Mouse (Mus musculus) layer of hippocampus, postnatal 36 days (tissue): Measurements from ENCODE around the gene Bicral. TPM values are rescaled to one million over a fixed set of nuclear protein-coding genes. Genes with fewer than 3 reads are reported as not detected.

Experiments
- DNase-seq, 2 experiments: peaks; one replicate each; pipeline ENCODE4 v3.0.0; 2022
- total RNA-seq, 2 experiments: library from RNA; stranded (reverse); gene quantifications; 2 replicates each; pipeline ENCODE4 v1.2.3; 2021

Bicral gene
- total RNA-seq, 2 experiments from 2014 or later: 48.2 to 62.2 TPM

GRCm38 (mm10) chr17:46750580-46750979, 107.7 kb downstream of the Bicral start:
- DNase-seq: no peak

- no peak for DNase-seq
Measured at GRCm38 (mm10) chr17:46749282-46749681, 109.0 kb downstream of the Bicral start.

Other genes with a start within 250 kb of the Bicral start
- gene Ptk7, start 229.0 kb downstream of the Bicral start, total RNA-seq: 1 to 10 TPM; 8.5 to 9.6 TPM
- 10 to 100 TPM; 19.0 to 19.7 TPM for gene Klc4, start 212.5 kb downstream of the Bicral start, total RNA-seq
- gene Mrpl2, start 212.3 kb downstream of the Bicral start, total RNA-seq: 10 to 100 TPM; 45.3 to 50.7 TPM
- gene Cul7, start 208.1 kb downstream of the Bicral start, total RNA-seq: 10 to 100 TPM; 18.4 to 20.0 TPM
- 10 to 100 TPM; 14.5 to 15.4 TPM for gene Rrp36, start 184.1 kb downstream of the Bicral start, total RNA-seq
- 100 to 1,000 TPM in 1 of 2 experiments, 10 to 100 TPM in 1; 97.6 to 100 TPM for gene Mea1, start 179.7 kb downstream of the Bicral start, total RNA-seq
- 100 to 1,000 TPM; 166 to 167 TPM for gene Klhdc3, start 177.6 kb downstream of the Bicral start, total RNA-seq
- gene Ppp2r5d, start 153.4 kb downstream of the Bicral start, total RNA-seq: 10 to 100 TPM; 86.5 to 91.9 TPM
- 10 to 100 TPM; 54.6 to 56.6 TPM for gene Pex6, start 147.0 kb downstream of the Bicral start, total RNA-seq
- gene Gnmt, start 129.3 kb downstream of the Bicral start, total RNA-seq: not detected
- gene Cnpy3, start 106.3 kb downstream of the Bicral start, total RNA-seq: 10 to 100 TPM; 64.0 to 68.6 TPM
- gene Ptcra, start 94.8 kb downstream of the Bicral start, total RNA-seq: under 1 TPM in 1 of 2 experiments, not detected in 1; 0.30 TPM
- 1 to 10 TPM; 6.6 to 9.4 TPM for gene 2310039H08Rik, start 85.8 kb downstream of the Bicral start, total RNA-seq
- gene Rpl7l1, start 75.8 kb downstream of the Bicral start, total RNA-seq: 10 to 100 TPM; 47.2 to 53.8 TPM
- 10 to 100 TPM; 29.0 to 32.8 TPM for gene Tbcc, start 32.2 kb upstream of the Bicral start, total RNA-seq
- gene Prph2, start 52.0 kb upstream of the Bicral start, total RNA-seq: not detected
- 10 to 100 TPM; 59.3 to 64.2 TPM for gene Ubr2, start 152.1 kb upstream of the Bicral start, total RNA-seq